Mouse (Mus musculus) E14TG2a.4 (cell line): Measurements from ENCODE around the gene Pink1.

Source experiments
- CTCF ChIP-seq: conservative IDR thresholded peaks from 2 replicates; pipeline ENCODE4 v1.5.1; 2014; ENCODE audit warnings: low read length
- NANOG ChIP-seq: IDR thresholded peaks from 2 replicates; pipeline ENCODE4 v1.6.1; 2014; ENCODE audit warnings: borderline replicate concordance, low read length, mixed read lengths

DNA sequence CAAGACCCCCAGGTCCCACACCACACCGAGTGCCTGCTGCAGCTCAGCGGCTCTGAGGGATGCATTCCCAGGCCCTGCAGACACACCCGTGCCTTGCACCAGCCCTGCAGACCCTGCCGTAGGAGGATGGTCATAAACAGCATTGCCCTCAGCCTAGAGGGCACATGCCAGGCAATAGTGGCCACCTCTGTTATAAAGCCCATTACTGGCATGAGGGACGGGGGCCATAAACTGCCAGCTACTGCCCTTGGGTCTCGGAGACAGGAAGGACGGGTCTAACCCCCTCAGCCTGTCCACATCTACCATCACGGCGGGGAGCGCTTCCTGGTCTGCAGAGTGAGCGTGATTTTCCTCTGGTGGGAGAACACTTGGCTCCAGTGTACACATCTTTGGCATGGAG, 13.1 kb downstream of the Pink1 start:
- TF ChIP-seq CTCF (no peak), NANOG (no peak)
